Mouse (Mus musculus) heart, postnatal 36 days (tissue): Measurements from ENCODE around the gene Taar8c. TPM values are rescaled to one million over a fixed set of nuclear protein-coding genes. Genes with fewer than 3 reads are reported as not detected.
"Not testable (repeated sequence)": the region's sequence is repeated elsewhere in the genome, so short reads cannot be mapped to it uniquely, and the experiment has no call there.

Experiments used
- DNase-seq, 2 experiments: peaks; one replicate each; pipeline ENCODE4 v3.0.0; 2021 to 2022
- intact Hi-C: fragments of 180-260 bp; cut with DNase I; formaldehyde crosslinking; loops from one replicate; pipeline ENCODE4 v1.15.1; 2025
- total RNA-seq, 2 experiments: library from RNA; stranded (reverse); gene quantifications; 2 replicates each; pipeline ENCODE4 v1.2.3; 2021

Taar8c gene
- total RNA-seq, 2 experiments from 2014 or later: not detected

- DNase-seq, intact Hi-C loops: not testable (repeated sequence)
These were observed 25.5 kb downstream of the Taar8c start, which contains the start of gene Taar8a for GRCm38 (mm10) chr10:24076200-24076599. TSS of gene Taar8a (plus strand) at chr10:24076500.

GRCm38 (mm10) chr10:24074751-24075150, 27.0 kb downstream of the Taar8c start:
- DNase-seq, intact Hi-C loops: not testable (repeated sequence)

GRCm38 (mm10) chr10:24058986-24059385, 42.7 kb downstream of the Taar8c start:
- no peak for DNase-seq
- intact Hi-C loops: no loop called here

- no peak for DNase-seq
- intact Hi-C loops: no loop called here
These were observed 49.7 kb downstream of the Taar8c start for GRCm38 (mm10) chr10:24052039-24052438.

Other genes with a start within 250 kb of the Taar8c start
- gene Vnn1, start 207.2 kb downstream of the Taar8c start, total RNA-seq: under 1 TPM; 0.51 to 0.83 TPM
- not detected for gene Taar1, start 181.6 kb downstream of the Taar8c start, total RNA-seq
- gene Taar2, start 163.3 kb downstream of the Taar8c start, total RNA-seq: not detected
- gene Taar3, start 152.4 kb downstream of the Taar8c start, total RNA-seq: not detected
- gene Taar4, start 141.4 kb downstream of the Taar8c start, total RNA-seq: not detected
- gene Taar5, start 131.2 kb downstream of the Taar8c start, total RNA-seq: not detected
- gene Taar6, start 116.3 kb downstream of the Taar8c start, total RNA-seq: not detected
- not detected for gene Taar7a, start 108.4 kb downstream of the Taar8c start, total RNA-seq
- not detected for gene Taar7b, start 102.0 kb downstream of the Taar8c start, total RNA-seq
- gene Taar7d, start 74.7 kb downstream of the Taar8c start, total RNA-seq: not detected
- gene Taar7e, start 64.3 kb downstream of the Taar8c start, total RNA-seq: not detected
- not detected for gene Taar7f, start 52.4 kb downstream of the Taar8c start, total RNA-seq
- gene Taar8a, start 25.4 kb downstream of the Taar8c start, total RNA-seq: not detected
- gene Taar8b, start 9.6 kb downstream of the Taar8c start, total RNA-seq: not detected
- not detected for gene Taar9, start 7.6 kb upstream of the Taar8c start, total RNA-seq
- 10 to 100 TPM; 41.6 to 46.6 TPM for gene Stx7, start 47.4 kb upstream of the Taar8c start, total RNA-seq
- gene Moxd1, start 121.6 kb upstream of the Taar8c start, total RNA-seq: under 1 TPM; 0.11 to 0.30 TPM